Mouse (Mus musculus) spleen, postnatal 14 days (tissue): Measurements from ENCODE around the gene Htr1f.

ENCODE experiments used
- DNase-seq, 2 experiments: peaks; one replicate each; pipeline ENCODE4 v3.0.0; 2021 to 2022; ENCODE audit warnings: low spot score in 2 of 2

Htr1f gene

DNA sequence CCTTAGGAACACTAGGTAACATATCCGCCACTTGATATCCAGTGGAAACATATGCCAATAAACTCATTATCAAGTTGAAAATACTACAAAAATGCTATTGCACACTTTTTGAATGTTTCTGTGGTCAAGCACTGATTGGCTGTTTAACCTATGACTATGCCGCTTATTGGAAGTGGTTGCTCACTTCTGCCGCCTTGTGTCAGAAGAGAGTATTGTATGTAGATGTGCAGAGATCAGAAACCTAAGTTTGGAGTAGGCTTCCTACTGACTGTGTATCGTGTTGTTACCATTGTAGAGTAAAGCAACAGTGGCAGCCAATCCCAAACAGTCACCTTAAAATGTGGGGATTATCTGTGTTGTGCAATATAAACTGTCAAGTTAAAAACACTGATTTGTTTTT lies 144.0 kb downstream of the Htr1f start:
- DNase-seq = no peak

DNA sequence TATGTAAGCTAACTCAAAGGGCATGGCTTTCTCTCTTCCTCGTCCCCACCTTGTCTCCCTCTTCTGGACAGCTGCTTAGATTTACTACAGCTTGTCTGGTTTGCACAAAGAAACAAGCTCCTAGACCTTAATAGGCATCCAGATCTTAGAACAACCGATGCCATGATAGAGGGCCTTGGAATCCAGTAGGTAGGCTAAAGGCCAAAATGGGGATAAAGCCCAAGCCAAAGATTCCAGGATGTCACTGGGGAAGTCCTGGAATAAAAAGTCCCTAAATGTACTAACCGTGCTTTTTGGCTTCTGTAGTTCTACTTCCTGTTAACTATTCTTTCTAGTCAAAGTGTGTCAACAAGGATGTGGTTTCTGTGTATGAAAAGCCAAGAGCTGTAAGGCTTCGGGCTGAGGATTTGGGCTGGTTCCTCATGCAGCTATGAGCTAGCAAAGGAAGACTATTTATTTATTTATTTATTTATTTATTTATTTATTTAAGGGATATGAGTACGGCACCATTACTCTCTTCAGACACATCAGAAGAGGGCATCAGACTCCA lies 163.9 kb downstream of the Htr1f start:
- DNase-seq = no peak

DNA sequence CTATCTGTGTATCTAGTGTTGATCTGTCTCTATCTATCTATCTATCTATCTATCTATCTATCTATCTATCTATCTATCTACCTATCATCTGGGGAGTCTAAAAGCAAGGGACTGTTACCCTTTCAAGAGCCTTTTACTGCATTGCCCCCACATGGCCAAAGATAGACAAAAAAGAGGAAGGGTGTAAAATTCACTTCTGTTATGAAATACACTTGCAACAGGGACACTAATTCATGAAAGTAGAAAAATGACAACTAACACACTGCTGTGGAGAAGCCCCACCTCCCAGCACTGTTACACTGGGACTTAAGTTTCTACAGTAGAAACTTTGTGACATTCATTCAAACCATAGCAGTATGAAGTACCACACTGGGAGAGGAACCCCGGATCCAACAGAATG lies 170.9 kb downstream of the Htr1f start:
- DNase-seq = no peak

DNA sequence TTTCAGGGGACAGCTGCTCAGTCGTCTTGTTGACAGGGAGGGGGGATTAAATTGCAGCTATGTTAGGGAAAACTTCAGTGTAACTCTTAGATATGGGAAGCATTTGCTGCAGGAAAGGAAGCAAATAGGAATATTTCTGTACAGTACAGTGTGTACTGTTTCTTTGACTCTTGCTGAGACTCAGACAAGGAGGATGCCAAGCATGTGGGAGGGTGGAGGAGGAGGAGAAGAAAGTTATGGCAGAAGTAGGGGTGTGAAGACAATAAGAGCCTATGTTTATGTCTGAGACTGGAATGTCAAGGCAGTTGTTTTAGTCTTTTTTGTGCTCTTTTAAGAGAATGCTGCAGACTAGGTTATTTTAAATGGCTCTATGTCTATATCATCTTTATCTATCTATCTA lies 171.6 kb downstream of the Htr1f start:
- no peak for DNase-seq

DNA sequence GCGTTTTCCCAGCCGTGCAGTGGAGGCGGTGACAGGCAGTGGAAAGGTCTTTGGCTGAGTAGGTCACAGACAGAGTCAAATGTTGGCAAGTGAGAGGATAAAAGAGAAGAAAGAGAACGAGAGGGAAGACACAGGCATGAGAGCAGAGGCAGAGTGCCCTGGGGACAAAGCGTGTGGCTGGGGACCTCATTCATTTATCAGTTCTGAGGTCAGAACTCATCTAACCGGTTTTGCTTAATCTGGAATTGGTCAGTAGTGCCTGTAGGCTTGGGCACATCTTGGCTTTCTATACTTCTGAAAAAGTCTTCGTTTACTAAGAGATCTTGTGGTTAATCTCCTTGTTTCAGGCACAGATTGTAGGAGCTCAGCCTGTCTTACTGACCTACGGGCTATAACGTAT lies 182.2 kb downstream of the Htr1f start:
- no peak for DNase-seq

DNA sequence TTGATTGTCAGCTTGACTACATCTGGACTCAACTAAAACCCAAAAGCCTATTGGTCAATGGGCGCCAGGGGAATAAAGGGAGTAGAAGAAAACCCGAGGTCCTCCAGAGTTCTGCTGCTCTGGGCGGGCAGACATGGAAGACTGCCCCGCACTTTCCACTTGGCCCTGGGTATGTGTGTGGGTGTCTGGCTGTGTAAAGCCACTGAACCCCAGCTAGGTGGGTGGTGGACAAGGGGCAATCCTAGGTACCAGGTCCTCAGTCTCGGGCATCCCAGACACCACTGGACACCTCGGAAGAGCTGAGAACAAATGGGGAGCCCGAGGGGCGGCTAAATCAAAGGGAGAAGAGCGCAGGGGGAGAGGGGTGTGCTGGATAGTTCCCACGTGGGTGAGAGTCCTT lies 196.9 kb downstream of the Htr1f start:
- DNase-seq = no peak

DNA sequence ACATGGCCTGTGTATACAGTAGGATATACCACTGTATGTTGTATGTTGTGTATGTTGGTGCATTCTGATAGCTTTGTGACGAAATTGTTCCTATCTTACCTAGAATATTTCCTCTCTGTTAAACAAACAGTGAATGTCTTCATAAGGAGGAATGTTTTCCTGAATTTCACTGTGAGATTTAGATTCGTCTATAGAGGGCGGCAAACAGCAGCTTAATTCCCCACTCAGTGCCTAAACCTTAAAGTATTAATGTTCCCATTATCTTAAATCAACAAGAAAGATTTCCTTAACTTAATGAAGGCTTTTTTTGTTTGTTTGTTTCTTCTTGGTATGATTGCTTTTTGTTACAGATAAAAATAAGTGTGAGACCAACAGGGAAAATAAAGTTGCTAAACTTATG lies 198.5 kb downstream of the Htr1f start:
- no peak for DNase-seq

DNA sequence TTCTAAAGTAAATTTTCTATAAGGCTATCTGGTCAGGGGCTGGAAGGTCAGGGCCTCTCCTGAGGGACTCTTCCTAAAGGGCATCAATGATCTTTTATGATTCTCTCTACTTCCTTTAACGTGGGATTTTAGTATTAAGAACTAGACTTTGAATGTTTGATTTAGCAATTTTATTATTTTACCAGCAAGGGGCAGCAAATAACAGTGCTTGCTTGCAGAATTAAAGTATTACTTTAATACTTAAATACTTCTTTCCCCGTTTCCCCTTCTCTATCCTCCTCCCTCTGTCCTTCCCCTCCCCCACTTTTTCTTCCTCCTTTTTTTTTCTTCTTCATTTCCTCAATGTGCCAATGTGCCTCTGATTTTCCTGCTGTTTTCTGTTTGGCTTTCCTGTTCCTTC lies 202.3 kb downstream of the Htr1f start:
- DNase-seq = no peak

DNA sequence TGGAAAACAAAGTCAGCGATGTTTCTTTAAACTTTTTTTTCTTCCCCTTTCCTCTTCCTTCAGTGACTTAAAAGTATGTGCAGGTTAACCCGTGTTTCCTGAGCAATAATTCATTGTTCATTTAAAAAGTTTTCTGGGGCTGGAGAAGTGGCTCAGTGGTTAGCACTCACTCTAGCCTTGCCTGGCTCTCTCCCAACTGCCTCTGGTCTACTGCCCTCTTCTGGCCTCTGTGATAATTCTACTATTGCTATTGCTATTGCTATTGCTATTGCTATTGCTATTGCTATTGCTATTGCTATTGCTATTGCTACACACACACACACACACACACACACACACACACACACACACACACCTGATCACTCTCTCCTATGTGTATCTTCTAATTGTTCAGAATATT lies 206.6 kb downstream of the Htr1f start:
- no peak for DNase-seq

DNA sequence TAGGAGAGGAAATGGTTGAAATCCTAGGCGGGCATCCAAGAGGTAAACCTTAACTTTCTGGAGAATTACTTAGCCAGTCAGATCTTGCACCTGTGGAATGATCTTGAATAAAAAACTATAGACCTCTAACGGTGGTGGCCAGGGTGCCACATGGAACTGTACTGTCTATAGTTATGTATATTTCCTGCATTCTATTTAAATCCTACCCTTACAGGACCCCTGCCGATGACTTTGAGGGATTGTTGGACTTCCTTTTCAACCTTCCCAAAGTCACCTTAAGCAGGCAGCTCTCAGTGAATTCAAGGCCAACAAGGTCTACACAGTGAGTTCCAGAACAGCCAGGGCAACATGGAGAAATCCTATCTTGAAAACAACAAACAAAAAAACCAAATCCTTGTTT lies 216.2 kb downstream of the Htr1f start:
- DNase-seq = no peak

DNA sequence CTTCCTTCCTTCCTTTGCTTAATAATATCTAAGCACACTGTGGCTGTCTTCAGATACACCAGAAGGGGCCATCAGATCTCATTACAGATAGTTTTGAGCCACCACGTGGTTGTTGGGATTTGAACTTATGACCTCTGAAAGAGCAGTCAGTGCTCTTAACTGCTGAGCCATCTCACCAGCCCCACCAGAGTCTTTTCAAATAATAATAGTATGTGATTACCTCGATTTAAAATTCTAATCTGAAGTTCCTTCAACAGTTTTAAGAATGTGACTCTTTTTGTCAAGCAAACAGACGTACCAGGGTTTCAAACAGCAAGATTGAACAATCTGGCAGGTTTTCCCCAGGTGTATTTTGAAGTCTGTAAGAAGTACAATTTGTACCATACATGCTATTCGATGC lies 220.1 kb downstream of the Htr1f start:
- no peak for DNase-seq

DNA sequence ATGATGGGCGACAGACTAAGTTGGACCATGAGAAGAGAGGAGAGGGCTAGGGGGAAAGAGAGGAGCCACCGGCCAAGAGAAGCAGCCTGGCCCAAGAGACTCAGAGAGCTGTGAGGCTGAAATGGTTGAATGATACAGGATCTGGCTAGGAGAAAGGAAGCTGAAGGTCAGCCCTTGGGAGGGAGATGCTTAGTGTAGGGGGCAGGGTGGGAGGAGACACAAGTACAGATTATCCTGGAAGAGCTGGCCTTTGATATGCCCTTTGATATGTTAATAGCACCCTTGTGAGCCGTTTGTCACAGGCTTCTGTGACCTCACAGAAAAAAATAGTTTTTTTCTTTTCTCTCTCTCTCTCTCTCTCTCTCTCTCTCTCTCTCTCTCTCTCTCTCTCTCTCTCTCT lies 220.5 kb downstream of the Htr1f start:
- no peak for DNase-seq

DNA sequence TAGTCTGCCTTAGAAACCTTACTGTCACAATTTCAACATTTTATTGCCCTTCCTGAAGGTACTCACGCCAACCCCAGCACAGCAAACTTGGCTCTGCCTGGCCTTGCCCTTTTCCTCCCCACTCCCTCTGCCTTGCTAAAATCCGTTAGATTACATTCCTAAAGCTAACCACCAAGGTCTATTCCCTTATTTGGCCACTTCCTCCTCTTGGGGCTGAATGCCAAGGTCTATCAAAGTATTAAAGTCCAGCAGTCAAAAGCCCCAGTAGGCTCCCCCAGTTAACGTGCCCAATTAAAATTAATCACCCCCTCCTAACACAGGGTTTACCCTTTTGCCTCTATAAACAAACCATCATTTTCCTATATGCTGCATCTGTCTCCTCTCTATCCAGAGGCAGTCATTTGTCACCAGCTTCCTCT lies 221.2 kb downstream of the Htr1f start:
- DNase-seq = no peak

DNA sequence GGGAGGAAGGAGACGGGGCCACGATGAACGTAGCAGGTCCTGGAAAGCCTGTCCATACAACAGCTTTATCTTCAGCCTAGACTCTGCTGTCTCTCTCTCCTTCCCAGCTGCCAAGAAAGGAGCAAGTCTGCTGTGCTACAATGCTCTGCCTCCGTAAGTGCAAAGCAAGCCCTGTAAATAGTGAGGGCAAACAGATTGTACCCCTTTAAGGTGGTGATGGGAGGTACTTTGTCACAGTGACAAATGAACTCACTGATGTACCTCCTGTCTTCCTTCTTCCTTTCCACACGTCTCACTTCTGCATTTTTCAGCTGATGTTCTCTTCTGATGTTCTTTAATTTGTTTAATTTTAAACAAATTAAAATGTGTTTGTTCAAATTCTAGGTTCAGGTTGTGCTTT lies 221.8 kb downstream of the Htr1f start:
- DNase-seq = no peak

DNA sequence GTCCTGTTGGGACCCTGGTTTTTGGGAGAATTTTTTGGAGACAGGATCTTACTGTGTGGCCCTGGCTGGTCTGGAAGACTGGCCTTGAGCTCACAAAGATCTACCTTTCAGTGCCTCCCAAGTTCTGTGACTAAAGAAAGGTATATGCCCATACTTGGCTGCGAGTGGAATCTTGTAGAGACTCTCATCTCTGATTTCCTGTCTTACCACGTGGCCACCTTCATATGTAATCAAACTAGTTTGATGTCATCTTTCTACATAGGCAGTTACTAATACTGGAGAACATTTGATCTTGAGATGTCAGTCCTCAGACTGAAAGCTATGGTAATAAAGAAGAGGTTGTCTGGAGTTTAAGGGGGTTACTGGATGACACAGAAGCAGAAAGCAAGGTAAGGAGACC lies 224.2 kb downstream of the Htr1f start:
- DNase-seq = no peak

DNA sequence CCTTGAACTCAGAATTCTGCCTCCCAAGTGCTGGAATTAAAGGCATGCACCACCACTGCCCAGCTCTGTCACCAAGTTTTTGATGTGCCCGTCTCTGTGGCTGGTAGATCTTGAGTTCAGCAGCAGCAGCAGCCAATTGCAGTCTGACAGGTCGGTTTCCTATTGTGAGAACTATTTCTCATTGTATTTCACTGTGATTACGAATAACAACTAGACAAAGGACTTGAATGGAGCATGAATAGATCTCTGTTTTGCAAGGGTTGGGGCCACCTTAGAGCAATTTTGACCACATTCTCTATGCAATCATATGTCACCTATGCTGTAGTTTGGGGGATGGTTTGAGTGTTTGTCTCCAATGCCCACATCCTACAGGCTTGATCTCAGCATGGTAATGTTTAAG lies 224.7 kb downstream of the Htr1f start:
- DNase-seq = no peak

DNA sequence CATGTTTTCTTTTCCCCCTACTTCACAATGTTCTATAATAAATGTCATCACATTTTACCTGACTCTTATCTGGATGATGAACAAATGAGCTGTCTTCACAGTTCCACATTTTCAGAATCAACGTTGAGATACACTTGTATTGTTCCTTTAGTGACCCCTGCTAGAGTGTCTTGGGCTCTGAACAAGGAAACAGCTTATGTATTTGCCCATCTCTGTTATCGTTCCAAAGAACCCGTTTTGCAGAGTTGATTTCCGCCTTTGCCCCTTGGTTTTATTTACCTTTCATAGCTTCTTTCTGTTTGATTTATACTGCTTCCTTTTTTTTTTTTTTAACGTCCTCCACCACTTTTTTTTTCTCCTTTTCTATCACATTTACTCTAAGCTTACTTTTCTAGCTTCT lies 225.9 kb downstream of the Htr1f start:
- DNase-seq = no peak

DNA sequence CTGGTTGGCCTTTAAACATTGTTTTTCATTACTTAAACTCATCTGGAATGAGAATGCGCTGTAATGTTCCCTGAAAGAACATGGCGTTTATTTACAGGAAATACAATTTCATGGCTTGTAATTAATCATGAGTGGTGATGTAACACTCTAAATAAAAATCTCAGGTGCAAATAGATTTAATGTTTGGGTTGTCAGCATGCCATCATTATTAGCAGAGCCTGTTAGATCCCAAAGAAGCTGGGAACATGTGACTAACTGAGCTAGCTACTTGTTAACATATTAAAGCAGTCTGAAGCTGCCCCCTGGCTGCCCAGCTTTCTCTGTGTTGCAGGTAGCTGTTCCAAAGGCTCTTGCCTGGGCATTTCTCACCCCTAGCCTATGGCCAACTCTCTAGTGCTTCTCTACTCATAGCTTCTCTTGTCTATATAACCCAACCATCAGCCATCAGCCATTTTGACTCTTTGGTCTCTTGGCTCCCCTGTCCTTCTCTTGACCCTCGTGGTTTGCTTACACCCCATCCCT lies 227.0 kb downstream of the Htr1f start:
- DNase-seq = no peak

DNA sequence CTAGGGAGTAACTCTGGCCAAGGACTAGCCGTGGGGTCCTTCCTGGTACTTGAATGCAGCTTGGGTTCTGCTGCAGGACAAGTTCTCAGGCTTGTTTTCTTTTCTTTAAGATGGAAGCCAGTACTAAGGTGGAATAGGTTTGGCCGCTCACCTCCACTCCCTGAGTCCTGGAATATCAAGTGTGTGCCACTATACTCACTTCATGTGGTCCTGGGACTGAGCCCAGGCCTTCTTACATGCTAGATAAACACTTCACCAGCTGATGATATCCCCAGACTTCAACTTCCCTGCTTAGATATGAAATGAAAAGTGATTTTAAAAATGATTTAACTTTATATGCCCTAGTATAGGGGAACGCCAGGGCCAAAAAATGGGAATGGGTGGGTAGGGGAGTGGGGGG lies 228.3 kb downstream of the Htr1f start:
- DNase-seq = no peak

DNA sequence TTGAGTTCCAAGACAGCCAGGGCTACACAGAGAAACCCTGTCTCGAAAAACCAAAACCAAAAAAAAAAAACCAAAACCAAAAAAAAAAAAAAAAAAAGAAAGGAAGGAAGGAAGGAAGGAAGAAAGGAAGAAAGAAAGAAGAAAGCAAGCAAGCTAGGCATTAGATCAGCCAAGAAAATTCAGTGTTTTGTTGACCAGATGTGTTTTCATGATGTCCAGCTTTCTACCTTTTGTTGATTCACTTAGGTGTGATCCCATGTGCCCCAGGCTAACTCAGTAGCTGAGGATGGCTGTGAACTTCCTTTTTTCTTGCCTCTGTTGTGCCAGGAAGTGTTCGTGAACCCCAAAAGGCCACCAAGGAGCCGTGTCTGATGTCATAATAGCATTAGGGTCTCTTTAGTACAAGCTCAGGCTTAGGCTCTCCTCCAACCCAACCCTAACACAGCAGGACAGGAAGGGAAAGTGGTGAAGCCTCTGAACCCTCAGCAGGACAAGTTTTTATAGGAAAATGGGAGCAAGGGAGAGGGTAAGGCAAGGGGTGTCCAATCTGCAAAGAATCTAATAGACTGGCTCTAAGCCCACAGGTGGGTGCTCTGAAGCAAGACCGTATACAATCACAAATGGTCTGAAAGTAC lies 228.9 kb downstream of the Htr1f start:
- DNase-seq = no peak

DNA sequence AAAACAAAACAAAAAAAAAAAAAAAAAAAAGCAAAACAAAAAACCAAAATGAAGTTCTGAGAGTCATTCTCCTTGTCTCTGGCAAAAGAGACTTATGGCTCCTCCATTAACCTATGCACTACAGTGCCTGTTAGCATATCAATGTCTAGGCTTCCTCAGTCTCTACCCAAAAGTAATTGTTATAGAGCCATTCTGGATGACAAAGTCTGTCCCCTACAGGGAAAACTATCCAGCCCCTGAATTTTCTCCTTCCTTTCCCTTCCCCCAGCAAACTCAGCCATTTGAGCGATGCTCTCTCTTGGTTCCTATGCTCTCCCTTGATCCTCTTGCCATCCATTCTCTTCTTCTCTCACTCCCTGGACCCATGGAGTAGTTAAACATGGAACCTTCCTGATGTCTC lies 229.8 kb downstream of the Htr1f start:
- DNase-seq = no peak

DNA sequence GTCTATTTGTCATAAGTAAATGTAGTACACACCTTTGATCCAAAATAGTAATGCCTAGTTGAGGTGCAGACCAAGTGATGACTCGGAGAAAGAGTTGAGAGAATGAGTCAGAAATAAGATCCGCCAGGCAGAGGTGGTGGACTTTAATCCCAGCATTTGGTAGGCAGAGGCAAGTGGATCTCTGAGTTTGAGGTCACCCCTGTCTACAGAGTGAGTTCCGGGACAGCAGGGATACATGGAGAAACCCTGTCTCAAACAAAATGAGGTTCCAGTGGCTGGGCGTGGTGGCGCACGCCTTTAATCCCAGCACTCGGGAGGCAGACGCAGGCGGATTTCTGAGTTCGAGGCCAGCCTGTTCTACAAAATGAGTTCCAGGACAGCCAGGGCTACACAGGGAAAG lies 230.3 kb downstream of the Htr1f start:
- DNase-seq = no peak
